Mouse (Mus musculus): Measurements from ENCODE around the gene Mettl7a1. TPM values are rescaled to one million over a fixed set of nuclear protein-coding genes. Genes with fewer than 3 reads are reported as not detected.
A peak's percentile ranks its signal among the peaks of the same experiment; 100 is the strongest.
"Not testable (repeated sequence)": the region's sequence is repeated elsewhere in the genome, so short reads cannot be mapped to it uniquely, and the experiment has no call there.

Gene Mettl7a1
- total RNA-seq (2021) = 83.1 and 102 TPM in 2 replicates
- long read RNA-seq, experiment 1, partial matches to known transcripts = 0 of 16 reads
- long read RNA-seq, experiment 1, other reads (novel, unspliced or antisense) = 12 of 16 reads
- long read RNA-seq, experiment 2, partial matches to known transcripts = 0 of 18 reads
- long read RNA-seq, experiment 2, other reads (novel, unspliced or antisense) = 15 of 18 reads

GRCm38 (mm10) chr15:100304019-100304991 is at the start of gene Mettl7a1:
Mettl7a1 (plus strand) TSS chr15:100304140.
- peak; percentile 91 for DNase-seq

- DNase-seq = no peak
These were observed 47.6 kb upstream of the Mettl7a1 start for GRCm38 (mm10) chr15:100256386-100256785.

- no peak for DNase-seq
These were observed 46.6 kb upstream of the Mettl7a1 start for GRCm38 (mm10) chr15:100257305-100257704.

GRCm38 (mm10) chr15:100258646-100259425 is 45.1 kb upstream of the Mettl7a1 start:
- DNase-seq = no peak

- not testable (repeated sequence) for DNase-seq
These were observed 43.6 kb upstream of the Mettl7a1 start for GRCm38 (mm10) chr15:100260351-100260750.

GRCm38 (mm10) chr15:100263246-100263905 is 40.6 kb upstream of the Mettl7a1 start:
- peak; percentile 16 for DNase-seq

GRCm38 (mm10) chr15:100265586-100266325 is 38.2 kb upstream of the Mettl7a1 start:
- no peak for DNase-seq

- DNase-seq = no peak
These were observed 35.0 kb upstream of the Mettl7a1 start for GRCm38 (mm10) chr15:100268916-100269315.

GRCm38 (mm10) chr15:100269776-100270175 is 34.2 kb upstream of the Mettl7a1 start:
- DNase-seq = no peak

- DNase-seq = not testable (repeated sequence)
These were observed 33.3 kb upstream of the Mettl7a1 start for GRCm38 (mm10) chr15:100270609-100271008.

GRCm38 (mm10) chr15:100271411-100271810 is 32.5 kb upstream of the Mettl7a1 start:
- DNase-seq = no peak

- not testable (repeated sequence) for DNase-seq
These were observed 30.1 kb upstream of the Mettl7a1 start for GRCm38 (mm10) chr15:100273791-100274308.

GRCm38 (mm10) chr15:100274790-100275559 is 29.0 kb upstream of the Mettl7a1 start:
- no peak for DNase-seq

- no peak for DNase-seq
These were observed 27.5 kb upstream of the Mettl7a1 start for GRCm38 (mm10) chr15:100276403-100276802.

- DNase-seq = no peak
These were observed 26.4 kb upstream of the Mettl7a1 start for GRCm38 (mm10) chr15:100277586-100277985.

- DNase-seq = no peak
These were observed 23.3 kb upstream of the Mettl7a1 start, which contains the start of gene Tmprss12 for GRCm38 (mm10) chr15:100280626-100281025. Tmprss12 (plus strand) TSS chr15:100280837.

GRCm38 (mm10) chr15:100288980-100289379 is 15.0 kb upstream of the Mettl7a1 start:
- DNase-seq = no peak

- DNase-seq = no peak
These were observed 13.1 kb upstream of the Mettl7a1 start for GRCm38 (mm10) chr15:100290858-100291257.

- DNase-seq = no peak
These were observed 11.6 kb upstream of the Mettl7a1 start for GRCm38 (mm10) chr15:100292326-100292725.

- DNase-seq = no peak
These were observed 6.1 kb upstream of the Mettl7a1 start for GRCm38 (mm10) chr15:100297856-100298255.
